Mouse (Mus musculus) spleen, postnatal 36 days (tissue): ENCODE results near the gene Acot12.

Experiments used
- DNase-seq, 2 experiments: peaks; one replicate each; pipeline ENCODE4 v3.0.0; 2022; ENCODE audit warnings: low spot score in 2 of 2, mixed read lengths in 1 of 2

The Acot12 gene

GRCm38 (mm10) chr13:91824845-91825550 is 83.7 kb downstream of the Acot12 start:
- no peak for DNase-seq

DNA sequence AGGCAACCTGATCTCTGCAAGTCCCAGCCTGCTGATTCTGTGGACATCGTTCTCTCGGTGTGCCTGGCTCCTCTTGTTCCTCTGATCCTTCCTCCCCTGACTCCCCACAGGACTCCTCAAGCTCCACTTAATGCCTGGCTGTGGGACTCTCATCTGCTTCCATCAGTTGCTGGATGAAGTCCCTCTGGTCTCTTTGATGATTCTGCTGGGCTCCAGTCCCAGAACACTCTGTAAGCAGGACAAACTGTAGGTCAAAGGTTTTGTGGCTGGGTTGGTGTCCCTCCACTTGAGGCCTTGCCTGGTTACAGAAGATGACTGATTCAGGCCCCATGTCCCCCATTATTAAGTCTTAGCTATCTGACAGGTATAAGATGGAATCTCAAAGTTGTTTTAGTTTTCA is 84.8 kb downstream of the Acot12 start:
- DNase-seq = no peak

DNA sequence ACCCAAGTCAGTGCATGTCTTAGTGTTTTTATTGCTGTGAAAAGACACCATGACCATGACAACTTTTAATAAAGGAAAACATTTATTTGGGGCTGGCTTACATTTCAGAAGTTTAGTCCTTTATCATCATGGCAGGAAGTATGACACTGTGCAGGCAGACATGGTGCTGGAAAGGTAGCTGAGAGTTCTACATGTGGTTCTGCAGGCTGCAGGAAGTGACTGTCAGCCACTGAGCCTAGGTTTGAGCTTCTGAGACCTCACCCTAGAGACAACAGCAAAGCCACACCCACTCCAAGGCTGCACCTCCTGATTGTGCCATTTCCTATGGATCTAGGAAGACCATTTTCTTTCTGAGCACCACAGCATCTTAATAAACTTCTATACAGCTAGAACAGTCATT is 86.6 kb downstream of the Acot12 start:
- no peak for DNase-seq
